Mouse (Mus musculus) cerebellum, adult 8-10 months (tissue): ENCODE results near the gene Gnai2.

Source experiments
- DNase-seq: peaks from one replicate; pipeline ENCODE4 v3.0.0; 2022

The Gnai2 gene

DNA sequence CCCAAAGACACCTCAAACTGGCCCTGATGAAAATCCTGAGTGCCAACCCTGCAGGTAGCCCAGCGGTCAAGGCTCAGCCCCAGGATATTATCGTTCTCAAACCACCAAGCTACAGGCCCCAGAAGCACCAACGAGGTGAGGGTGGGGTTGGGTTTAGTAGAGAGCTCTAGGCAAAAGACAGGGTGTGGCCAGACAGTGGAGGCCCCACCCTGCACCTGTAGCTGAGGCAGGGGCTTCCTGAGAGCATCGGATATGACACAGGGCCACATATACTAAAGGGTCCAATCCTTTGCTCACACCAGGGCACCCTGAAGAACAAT lies 5.8 kb downstream of the Gnai2 start:
- no peak for DNase-seq

DNA sequence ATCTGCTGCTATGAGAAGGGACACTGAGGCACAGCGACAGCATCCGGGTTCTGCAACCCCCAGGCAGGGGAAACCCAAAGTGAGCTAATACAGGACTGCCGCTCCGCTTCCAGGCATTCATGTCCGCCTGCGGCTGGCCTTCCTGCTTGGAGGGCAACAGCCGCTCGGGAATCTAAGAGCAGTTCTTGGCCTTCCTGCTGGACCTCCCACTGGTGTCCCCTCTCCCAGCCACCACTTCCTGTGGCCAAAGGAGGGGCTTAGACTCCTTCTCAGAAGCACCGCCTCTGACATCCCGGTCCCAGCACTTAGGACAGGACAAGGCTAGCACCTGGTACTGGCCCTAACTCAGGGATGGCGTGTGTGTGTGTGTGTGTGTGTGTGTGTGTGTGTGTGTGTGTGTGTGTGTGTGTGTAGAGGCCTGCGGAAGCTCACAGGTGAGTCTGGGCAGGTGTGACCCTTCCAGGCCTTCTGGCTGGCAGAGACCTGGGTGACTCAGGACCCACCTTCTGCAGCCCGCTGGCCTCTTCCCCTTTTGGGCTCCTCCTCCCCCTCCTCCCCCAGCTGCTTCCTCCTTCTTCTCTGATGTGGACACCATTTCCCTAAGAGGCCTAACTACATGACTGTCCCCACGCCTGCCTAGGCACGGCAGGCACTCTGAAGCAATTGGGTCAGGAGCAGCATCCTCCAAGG lies 6.3 kb downstream of the Gnai2 start:
- DNase-seq = no peak

DNA sequence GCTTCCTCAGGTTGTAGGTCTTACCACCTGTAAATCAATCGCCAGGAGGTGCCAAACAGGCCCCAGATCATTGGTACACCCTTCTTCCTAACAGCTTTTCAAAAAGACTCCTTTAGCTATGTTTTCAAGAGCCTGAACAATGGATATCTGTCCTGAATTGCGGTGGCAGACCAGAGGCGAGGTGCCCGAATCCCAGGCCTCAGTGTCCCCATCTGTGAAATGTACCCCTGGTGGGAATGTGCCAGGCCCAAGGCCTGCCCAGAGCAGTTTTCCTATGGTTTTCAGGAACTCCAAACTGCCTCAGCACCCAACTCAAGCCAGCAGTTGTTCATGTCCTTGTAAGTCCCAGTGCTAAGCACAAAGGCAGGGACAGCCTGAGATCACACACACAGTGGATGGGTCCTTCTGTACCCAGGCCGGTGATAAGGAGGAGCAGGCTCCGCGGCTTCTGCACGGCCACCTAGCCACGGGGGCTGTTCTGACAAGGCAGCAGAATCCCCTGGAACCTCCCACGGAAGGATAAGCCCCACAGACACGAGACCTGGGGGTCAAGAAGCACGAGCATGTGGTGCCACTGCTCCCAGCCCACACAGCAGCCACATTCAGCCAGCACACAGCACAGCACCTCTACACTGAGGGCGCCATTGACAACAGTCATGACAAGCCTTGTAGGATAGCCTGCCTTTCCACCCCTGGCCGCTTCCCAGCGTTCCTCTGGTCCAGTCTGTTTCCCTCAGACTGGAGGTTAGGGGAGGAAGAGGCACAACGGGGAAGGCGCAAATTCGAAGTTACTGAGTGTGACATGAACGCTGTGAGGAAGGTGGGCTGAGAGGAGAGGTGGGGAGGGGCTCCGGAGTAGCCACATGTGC lies 7.5 kb downstream of the Gnai2 start:
- no peak for DNase-seq

DNA sequence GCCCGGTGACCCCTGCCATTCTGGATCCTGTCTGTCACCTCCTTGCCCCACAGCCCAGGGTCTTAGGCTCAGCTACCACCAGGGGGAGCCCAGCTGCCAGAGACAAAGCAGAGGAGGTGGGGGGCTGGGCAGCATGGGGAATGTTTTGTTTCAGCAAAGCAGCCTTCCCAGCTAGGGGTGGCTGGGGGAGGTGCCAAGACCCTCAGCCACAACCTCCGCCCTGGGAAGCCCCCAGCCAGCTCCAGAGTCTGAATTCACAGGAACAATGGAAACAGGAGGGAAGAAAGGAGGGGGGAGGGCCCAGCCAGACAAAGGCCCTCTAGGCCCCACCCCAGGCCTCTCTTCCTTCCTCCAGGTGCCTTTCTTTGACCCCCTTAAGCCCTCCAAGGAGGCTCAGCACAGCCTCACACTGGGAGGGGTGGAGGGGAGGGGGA lies 8.3 kb downstream of the Gnai2 start:
- DNase-seq = peak; percentile 74

DNA sequence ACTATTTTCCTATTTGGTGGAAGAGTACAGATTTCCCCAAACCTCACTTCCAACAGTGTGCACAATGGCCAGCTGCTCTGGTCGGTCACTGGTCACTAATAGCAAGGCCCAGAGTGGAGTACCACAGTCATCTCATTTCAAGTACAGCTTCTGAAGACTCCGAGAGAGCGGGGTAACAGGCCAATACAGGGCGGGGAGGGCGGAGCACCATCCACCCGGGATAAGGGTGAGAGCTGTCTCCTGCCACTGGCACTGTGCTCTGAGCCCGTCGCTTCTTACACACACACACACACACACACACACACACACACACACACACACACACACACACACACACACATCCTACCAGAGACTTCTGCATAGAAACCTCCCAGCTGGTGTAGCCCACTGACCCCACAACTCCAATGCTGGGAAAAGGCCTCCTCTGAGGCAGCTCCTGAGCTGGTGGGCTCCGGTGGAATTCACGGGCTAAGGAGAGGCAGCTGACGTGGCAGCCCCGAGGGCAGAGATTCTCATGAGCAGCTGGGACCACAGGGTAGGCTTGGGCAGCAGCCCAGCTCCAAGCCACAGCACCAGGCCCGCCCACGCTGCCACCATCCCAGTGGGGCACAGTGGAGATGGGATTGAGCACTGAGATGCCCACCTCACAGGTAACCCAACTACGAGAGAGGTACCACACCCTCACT lies 8.9 kb downstream of the Gnai2 start:
- no peak for DNase-seq

DNA sequence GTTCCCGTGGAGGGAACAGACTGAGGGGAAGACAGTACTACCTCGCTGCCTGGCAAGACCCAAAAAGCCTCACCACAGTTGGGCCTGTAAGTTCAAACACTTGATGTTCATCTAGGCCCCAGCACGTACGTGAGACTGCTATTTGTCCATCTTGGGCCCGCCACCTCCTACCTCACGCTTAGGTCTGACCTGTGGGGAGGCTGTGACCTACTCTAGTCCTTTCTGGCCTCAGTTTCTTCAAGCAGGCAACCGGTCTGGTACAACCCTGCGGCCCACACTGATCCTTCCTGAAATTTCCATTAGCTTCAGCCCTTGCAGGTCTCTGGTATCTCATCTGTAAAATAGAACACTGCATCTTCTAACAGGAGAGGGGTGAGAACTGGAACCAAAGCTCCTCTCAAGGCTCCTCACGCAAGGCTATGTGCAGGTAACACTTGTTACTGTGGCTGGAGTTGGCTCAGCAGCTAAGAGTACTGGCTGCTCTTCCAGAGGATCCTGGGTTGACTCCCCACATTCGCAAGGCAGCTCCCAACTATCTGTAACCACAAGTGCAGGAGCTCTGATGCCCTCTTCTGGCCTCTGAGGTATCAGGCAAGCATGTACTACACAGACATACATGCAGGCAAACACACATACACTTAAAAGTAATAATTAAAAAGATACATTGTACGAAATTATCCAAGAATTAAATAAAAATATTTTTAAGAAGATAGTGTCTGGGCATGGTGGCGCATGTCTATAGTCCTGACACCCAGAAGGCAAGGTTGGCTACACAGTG lies 9.6 kb downstream of the Gnai2 start:
- no peak for DNase-seq

DNA sequence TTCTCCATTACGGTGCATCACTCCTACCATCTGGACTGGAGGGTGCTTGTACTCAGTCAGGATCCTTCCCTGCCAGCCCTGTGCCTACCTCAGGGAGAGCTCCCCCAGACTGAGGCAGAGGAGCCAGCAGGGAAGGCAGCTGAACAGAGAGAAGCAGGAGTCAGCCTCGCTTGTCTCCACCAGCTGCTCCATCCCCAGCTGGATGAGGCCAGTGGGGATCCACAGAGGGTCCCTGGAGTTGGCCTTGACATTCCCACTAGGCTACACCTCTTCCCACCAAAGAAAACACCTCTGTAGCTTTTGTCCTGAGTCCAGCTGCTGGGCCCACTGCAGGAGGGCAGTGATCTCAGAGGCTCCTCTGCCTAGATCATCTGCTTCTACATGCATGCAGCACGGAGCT lies 10.2 kb downstream of the Gnai2 start:
- DNase-seq = no peak

DNA sequence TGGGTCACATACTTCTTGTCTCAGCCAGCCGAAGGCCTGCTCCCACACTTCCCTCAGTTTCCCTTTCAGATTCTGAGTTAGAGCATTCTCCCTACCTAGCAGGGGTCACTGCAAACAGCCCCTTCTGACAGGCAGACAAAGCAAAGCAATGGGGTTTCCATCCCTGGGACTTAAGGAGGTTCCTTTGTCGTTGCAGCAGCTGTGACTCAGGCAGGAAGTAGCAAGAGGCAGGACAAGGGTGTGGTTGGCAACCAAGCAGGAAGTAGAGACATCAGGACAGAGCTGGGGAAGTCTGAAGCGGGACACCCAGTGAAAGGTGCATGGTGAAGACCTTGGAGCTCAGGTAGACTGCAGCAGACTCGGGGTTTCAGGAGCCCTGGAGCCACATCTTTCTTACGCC lies 10.6 kb downstream of the Gnai2 start:
- no peak for DNase-seq

DNA sequence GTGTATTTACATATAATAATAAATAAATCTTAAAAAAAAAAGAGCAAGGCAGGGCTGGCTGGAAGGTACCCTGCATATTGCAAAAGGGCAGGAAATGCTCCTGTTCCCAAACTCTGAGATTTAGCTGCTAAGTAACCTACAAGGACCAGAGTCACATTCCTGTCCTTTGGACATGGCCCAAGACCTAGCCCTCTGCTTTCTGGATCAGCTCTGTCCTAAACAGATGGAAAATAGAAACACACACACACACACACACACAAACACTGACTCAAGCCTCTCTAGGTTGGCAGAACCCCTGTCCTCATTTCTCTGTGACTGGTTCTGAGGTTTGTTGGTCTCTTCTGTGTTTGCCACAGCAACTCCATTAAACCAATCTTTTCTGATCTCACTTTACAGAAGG lies 14.2 kb downstream of the Gnai2 start:
- no peak for DNase-seq

DNA sequence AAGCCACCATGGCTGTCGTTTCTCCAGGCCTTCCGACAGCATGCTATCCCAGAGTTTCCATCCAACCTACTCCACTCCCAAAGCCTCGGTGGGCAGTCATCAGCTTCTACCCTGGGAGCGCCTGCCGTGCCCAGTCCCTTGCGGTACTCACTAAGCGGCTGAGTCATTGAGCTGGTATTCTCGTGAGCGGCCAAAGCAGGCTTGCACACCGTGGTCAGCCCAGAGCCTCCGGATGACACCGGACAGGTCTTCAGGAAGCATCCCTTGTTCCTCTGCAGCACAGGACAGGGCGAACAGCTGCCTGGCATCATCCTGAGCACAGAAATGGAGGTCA lies 15.7 kb downstream of the Gnai2 start:
- DNase-seq = no peak

DNA sequence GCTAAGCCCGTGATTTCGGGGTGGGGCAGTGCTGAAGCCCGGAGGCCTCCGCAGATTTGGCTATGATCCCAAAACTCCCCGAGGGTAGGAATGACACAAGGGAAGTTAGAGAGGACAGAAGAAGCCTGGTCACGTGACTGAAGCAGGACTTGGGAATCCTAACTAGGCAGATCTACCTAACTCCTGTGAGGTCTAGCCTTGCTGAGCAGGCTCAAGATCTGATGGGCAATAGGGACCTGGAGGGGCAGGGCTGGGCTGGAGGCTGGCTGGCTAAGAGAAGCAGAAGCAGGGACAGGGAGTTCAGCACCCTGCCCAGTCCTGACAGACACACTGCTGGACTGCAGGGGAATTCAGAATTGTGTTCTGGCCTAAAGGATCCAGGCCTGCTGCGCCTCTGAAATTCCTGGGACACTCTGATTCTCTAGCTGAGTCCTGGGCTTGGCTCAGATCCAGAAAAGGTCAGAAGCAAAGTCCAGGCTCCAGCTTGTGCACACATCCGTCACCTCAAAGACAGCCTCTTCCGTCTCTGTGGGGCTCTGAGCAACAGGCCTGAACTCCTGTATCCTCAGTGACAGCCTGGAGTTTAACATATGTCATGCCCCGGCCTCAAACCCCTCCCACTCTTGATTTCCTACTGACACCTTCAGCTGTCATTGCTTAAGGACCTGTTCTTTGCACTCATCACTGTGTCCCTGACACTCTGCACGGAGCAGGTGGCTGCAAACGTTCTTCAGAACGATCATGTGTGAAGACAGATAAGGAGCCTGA lies 16.2 kb downstream of the Gnai2 start:
- no peak for DNase-seq

DNA sequence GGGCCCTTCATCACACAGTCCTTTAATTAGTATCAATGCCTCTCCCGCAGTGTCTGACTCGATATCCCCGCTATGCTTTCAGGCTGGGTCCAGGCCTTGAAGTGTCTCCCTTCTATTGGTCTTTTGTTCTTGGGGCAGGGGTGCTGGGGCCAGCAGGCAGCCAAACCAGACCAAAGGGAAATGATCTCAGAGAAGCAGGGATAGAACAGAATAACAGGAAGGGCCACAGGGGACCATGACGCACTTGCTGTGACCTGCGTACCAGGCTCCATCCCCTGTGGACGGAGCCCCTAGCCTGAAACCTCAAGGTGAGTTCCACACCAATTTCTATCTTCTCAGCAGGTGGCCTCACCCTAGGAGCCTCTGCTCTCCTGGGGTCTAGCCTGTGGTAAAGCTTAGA lies 17.1 kb downstream of the Gnai2 start:
- no peak for DNase-seq

DNA sequence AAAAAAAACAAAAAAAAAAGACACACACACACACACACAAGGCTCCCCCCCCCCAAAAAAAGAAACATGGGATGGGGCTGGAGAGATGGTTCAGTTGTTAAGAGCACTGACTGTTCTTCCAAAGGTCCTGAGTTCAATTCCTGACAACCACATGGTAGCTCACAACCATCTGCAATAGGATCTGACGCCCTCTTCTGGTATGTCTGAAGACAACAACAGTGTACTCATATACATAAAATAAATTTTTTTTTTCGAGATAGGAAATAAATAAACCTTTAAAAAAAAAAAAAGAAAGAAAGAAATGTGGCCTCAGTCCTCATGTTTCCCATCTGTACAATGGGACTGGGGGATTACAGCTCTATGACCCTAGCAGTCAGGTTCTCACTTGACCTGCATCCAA lies 17.7 kb downstream of the Gnai2 start:
- no peak for DNase-seq

DNA sequence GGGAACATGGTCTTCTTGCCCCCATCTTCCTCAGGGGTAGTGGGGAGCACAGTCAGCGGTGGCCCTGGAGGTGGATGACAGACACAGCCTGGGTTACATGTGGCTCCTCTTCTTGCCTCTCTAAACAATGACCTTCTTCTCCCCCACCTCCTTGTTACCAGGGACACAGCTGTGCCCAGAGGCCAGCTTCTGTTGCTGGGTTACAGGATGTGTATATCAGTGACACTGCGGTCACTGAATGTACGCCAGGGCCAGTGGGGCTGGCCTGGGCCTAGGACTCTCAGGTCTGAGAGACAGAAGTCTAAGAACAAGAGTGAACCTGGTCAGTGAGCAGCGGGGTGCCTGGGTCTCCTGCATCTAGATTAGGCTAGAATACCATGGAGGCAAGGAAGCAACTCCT lies 20.1 kb downstream of the Gnai2 start:
- no peak for DNase-seq

DNA sequence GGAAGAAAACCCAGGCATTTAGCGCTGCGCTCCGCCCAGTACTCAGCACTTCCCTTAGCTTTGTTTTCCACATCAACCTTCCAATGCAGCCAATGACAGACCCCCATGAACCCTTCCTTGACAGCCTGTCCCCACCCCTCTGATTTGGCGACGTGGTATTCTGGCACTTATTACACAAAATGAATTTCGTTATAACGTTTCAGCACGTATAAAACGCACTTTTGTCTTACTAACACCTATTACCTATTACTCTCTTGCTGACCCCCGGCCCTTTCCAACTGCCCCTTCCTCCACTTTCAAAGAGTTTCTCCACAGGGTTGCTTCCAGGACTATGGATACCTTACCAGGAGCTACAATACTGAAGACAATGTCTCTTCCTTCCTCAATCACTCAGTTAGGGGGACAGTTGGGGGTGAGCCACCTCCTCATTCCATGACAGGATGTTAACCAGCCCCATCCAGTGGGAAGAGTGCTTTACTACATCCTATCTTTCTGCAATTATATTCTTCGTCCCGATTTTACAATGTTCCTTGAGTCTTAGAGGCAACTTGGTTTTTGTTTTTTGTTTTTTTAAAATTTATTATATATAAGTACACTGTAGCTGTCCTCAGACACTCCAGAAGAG lies 22.1 kb downstream of the Gnai2 start:
- no peak for DNase-seq

DNA sequence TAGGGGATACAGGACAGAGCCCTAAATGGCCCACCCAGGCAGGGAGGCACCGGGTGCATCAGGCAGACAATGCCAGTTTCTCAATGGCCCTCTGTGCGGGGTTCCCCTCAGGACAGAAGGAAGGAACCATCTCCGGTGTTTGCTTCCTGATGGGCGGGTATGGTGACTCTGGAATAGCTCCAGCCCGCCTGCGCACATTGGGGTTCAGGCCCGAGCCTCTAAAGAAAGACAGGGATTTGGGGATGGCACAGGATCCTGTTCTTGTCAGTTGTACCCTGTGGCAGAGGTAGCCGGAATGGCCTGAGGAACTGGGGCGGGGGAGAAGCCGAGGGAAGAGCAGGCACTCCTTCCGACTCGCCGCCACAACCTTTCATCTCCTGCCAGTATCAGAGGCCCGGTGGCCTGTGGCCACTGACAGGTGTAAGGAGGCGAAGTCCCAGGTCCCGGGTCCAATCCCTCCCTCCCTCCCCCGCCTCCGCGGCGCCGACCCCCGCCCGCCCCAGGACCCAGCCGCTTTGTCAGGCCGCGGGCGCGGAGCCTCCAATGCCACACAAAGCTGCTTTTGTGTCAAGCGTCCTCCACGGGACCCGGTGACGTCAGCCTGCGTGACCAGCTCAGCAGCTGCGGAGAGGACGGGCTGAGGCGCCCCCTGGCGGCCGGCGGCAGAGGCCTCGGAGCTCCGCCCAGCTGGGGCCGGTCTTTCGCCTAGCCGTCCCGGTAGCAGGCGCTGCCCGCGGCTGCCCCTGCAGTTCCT lies 22.8 kb downstream of the Gnai2 start:
- peak; percentile 99 for DNase-seq

DNA sequence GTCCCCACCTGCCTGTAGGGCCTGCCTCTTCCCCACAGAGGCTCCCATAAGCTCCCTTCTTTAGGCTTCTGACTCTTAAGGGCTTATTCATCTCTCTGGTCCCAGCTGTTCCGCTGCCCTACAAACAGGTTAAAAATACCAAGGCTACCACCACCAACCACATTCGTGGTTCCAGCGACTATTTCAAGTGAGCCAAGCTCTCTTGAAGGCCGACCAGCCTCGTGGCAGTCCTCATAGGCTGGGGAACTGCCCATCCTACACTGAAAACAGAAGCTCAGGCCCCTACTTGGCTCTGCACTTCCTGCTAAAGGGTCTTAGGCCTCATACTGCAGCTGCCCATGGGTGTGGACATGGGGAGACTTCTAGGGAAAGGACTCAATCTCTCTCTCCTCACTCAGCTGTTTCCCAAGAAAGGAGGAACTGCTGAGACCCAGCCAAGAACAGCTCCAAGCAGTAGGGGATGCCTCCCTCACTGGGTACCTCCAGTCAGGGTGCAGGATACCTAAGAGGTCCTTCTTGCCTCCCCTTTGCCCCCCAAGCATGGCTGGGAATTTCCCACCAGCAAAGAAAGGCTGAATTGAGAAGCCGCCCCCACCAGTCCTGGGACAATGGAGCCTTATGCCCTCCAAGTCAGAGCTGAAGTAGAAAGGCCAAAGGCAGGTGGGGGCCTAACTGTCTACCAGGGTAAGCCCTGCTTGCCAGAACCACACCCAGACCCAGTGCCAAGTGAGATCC lies 23.5 kb downstream of the Gnai2 start:
- no peak for DNase-seq

DNA sequence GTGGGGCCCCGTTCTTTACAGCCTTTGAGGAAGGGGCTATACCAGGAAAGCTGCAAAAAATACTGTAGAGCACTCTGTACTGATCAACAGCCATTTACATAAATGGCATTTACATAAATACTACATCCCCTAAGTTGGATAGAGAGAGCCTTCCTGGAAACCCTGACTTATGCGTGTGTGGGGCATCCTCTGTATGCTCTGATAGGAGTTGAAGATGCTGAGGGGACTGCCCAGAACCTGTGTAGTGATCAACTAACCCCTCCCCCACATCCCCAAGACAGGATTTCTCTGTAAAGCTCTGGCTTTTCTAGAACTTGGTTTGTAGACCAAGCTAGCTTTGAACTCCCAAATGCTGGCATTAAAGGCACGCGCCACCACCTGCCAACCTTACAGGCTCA lies 25.7 kb downstream of the Gnai2 start:
- no peak for DNase-seq

DNA sequence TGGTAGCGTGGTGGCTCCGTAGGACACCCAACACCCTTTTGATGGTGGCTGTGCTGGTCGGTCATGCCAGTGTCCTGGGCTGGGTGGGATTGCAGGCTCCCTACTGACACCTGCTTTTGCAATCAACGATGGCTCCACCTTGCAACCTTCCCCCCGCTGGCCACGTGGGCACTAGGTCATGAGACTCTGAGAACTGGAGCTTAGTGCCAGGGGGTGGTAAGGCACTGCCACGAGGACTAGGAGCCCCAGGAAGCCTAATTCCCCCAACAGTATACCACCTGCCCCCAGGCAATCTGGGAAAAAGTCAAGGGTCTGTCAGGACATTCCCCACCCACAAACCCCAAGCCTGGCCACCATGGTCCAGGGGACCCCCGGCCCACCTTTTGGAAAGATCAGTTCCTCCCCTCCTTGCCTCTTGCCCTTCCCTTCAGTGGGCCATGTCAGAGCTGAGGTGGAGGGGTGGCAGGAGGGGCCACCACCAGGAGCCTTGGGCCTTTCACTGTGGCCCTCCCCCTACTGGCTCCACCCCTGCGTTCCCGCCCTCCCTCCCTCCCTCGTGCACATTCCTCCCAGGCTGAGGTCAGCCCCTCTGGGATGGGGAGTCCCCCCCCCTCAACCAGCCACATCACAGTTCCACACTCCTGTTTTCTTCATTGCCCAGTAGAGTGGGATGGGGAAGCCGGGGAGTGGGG lies 26.3 kb downstream of the Gnai2 start, which contains the start of gene Sema3b:
TSS of gene Sema3b (minus strand) at position 489 of the 692 bp plus-strand sequence.
- no peak for DNase-seq
